Mouse (Mus musculus) cerebellum, adult 9-11 months (tissue): ENCODE measurements around the gene Papss2.
A peak's percentile ranks its signal among the peaks of the same experiment; 100 is the strongest.
"Not testable (repeated sequence)": the region's sequence is repeated elsewhere in the genome, so short reads cannot be mapped to it uniquely, and the experiment has no call there.

Source experiments
- DNase-seq: peaks from one replicate; pipeline ENCODE4 v3.0.0; 2022

Gene Papss2

GRCm38 (mm10) chr19:32641995-32642394 lies 46.4 kb downstream of the Papss2 start:
- no peak for DNase-seq

DNA sequence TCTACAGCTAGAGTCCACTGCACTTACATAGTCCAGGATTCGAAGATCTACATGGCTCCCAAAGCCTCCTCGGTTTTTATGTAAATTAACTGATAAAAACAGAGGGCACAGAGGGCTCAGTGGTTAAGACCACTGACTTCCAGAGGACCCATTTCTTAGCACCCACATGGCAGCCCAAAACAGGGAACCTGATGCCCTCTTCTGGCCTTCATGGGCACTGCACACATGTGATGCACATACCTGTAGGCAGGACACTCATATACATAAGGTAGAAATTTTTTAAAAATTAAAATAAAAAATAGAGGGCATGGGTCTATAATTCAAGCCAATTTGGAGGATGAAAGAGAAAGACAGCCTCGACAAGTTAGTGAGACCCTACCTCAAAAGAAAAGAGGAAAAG lies 48.1 kb downstream of the Papss2 start:
- DNase-seq = no peak

GRCm38 (mm10) chr19:32645939-32646338 lies 50.3 kb downstream of the Papss2 start:
- no peak for DNase-seq

GRCm38 (mm10) chr19:32646382-32646781 lies 50.8 kb downstream of the Papss2 start:
- no peak for DNase-seq

GRCm38 (mm10) chr19:32648019-32648571 lies 52.5 kb downstream of the Papss2 start:
- no peak for DNase-seq

DNA sequence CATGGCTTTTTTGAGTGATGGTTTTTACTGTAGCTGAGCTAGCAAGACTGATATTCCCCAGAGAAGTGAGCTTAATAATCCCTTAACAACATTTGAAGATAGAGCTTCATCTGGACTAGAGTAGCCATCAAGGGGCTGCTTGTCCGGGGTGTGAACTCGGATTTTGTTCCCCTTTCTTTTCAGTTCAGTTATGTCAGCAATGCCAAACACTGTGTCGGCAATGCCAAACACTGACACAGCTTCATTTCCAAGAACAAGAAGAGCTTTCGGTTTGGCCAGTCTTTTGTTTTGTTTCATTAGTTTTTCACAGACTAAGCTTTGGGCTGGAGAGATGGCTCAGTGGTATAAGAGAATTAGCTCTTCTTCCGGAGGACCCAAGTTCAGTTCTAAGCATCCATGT lies 55.5 kb downstream of the Papss2 start:
- no peak for DNase-seq

DNA sequence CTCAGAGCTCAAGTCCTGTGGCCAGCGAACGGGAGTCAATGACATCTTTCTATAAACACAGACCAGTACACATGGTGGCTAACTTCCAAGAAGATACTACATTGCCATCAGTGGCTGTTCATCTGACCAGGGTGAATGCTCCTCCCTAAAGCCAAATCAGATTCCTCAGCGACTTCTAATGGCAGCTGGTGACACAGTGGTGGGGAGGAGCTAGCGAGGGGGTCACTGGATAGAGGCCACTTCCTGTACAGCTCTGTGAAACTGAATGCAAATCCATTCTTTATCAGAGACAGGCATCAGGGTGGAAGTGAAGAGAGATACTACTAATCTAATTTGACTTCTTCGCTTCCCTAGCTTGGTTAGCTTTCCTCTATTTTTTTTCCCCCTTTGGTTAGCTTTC lies 57.5 kb downstream of the Papss2 start:
- DNase-seq = no peak

DNA sequence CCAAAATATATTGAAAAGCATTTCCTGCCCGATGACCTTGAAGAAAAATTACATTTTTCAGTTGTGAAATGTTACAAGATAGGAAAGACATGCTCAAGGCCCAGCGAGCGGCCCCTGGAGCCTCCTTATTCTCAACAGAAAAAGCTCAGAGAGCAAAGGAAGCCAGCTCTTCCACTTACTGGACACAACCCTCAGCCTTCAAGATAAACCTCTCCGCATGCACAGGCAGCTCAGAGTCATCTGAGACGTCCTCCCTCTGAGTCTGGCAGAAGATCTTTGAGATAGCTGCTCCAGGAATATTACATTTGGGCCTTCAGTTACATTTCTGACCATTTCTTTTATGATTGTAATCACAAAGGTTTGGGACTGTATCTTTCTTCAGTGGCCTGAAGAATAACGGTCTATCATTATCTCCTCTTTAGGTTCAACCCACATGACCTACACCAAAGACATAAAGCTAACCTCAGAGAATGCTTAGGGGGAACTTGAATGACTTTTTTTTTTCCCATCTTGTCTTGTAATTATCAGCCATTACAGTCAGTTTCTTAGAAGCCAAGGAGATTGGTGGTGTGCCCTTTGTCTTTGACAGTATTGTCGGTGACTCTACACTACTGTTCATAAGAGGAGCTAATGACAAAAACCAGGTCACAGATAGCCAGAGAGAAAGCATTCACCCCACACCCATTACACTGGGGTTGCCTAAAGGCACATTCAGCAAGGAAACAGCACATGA lies 58.2 kb downstream of the Papss2 start:
- no peak for DNase-seq

- DNase-seq = no peak
Observed at GRCm38 (mm10) chr19:32659346-32659745, 63.8 kb downstream of the Papss2 start.

DNA sequence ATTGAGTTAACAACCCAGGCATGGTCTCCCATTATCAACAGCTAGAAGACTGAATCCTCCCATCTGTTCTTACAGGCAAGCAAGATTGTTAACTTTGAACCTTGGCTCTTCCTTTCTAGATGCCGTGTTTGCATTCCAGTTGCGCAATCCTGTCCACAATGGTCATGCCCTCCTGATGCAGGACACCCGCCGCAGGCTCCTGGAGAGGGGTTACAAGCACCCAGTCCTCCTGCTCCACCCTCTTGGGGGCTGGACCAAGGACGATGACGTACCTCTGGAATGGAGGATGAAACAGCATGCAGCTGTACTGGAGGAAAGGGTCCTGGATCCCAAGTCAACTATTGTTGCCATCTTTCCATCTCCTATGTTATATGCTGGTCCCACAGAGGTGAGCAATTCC lies 67.3 kb downstream of the Papss2 start:
- DNase-seq = no peak

- no peak for DNase-seq
Observed at GRCm38 (mm10) chr19:32665243-32665642, 69.7 kb downstream of the Papss2 start.

DNA sequence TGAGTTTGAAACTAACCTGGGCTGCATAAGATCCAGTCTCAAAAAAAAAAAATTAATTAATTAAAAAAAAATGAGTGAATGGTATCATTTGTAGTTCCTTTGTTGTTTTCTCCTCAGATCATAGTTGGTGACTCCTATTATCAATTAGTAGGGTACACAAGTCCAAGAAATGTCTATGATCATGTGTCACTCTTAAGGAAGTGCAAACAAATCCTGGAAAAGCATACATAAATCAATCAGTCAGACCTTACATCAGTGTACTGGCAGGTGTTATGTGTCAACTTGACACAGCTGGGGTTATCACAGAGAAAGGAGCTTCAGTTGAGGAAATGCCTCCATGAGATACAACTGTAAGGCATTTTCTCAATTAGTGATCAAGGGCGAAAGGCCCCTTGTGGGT lies 72.2 kb downstream of the Papss2 start:
- not testable (repeated sequence) for DNase-seq

- no peak for DNase-seq
Observed at GRCm38 (mm10) chr19:32675766-32676165, 80.2 kb downstream of the Papss2 start.

- no peak for DNase-seq
Observed at GRCm38 (mm10) chr19:32680894-32681293, 85.3 kb downstream of the Papss2 start.

GRCm38 (mm10) chr19:32683081-32683480 lies 87.5 kb downstream of the Papss2 start:
- DNase-seq = no peak

GRCm38 (mm10) chr19:32687721-32688120 lies 92.1 kb downstream of the Papss2 start:
- DNase-seq = no peak

- not testable (repeated sequence) for DNase-seq
Observed at GRCm38 (mm10) chr19:32688227-32688626, 92.6 kb downstream of the Papss2 start.

DNA sequence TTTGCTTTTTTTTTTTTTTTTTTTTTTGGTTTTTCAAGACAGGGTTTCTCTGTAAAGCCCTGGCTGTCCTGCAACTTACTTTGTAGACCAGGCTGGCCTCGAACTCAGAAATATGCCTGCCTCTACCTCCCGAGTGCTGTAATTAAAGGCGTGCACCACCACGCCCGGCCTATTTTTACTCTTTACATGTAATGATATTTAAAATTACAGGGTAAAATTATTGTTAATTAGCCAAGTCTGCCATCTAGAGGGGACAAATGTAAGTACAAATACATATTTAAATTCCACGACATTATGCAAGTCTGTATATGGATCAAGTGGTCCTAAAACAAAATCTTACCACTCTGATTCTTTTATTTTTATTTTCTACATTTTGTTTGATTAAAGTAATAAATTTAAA lies 94.1 kb downstream of the Papss2 start:
- DNase-seq = no peak

- DNase-seq = no peak
Observed at GRCm38 (mm10) chr19:32696674-32697073, 101.1 kb downstream of the Papss2 start.

- DNase-seq = no peak
Observed at GRCm38 (mm10) chr19:32702191-32702590, 106.6 kb downstream of the Papss2 start.

DNA sequence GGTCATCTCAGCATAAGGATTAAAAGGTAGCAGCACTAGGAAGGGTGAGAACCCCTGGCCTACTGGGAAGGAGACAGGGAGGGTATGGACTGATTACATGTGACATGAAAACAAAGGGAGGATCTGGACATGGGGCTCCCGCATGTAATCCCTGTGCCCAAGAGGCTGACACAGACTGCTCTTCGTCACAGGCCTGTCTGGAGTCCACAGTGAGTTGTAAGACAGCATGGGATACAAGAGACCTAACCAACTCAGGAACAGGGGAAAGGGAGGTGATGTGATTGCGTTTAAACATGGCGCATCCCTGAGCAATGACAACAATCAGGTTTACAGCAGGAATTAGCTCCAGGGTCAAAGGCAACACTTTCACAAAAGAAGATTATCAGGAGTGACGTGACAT lies 113.4 kb downstream of the Papss2 start:
- no peak for DNase-seq

- DNase-seq = no peak
Observed at GRCm38 (mm10) chr19:32710288-32710687, 114.7 kb downstream of the Papss2 start.

GRCm38 (mm10) chr19:32711761-32712541 lies 116.4 kb downstream of the Papss2 start:
- DNase-seq = peak; percentile 94

DNA sequence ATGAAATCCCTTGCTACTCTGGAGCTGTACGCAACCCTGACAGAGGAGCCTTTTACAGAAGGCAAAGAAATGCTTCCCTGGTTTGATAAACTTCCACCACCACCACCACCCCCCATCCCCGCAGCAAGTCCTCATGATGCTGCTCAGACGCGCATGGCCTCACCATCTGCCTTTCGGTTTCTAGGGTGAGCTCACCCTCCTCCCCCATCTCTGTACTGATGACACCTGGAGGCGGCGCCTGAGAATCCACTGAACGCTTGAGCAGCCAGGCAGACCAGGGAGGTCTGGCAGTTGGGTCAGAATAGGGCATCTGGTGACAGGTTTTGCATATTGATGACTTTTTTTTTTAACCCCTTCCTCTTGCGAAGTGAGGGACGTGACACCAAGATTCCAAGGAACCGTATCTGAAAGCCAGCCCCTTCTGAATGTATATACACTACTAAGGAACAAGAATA lies 117.0 kb downstream of the Papss2 start:
- peak; percentile 94 for DNase-seq
